ENCODE assay signal across 9 mouse cellular contexts in genomic region chrX:123103291-123104260, GRCm38 (mm10). TPM values are rescaled to one million over a fixed set of nuclear protein-coding genes. Genes with fewer than 3 reads are reported as not detected.
DNase-seq lines count a peak whose midpoint lies in the region; ATAC-seq and TF ChIP-seq lines count a peak whose summit lies in the region.
"Had no signal": no experiment of that assay in that cellular context is flagged by ENCODE, and none has a peak within 500 bp of the region (broad histone marks: within the 10 kb centered on the region; RNA-seq: fewer than 3 reads in every experiment).

Cldn34c1 (plus strand) TSS chrX:123103495.

- peak within 1 kb of the TSS; percentile 64 for H3K4me3 ChIP-seq in cortical plate, adult 2 months (ENCODE audit: insufficient read depth, low read length)
- H3K4me3 ChIP-seq in gastrocnemius, adult 2 months: peak within 1 kb of the TSS; percentile 87
- peak within 1 kb of the TSS; percentile 59 for H3K4me3 ChIP-seq in hindbrain, embryonic 16.5 days (ENCODE audit: low read length)
- H3K4me3 ChIP-seq: myocyte had no signal

- peak within 1 kb of the TSS; percentile 50 for H3K4me2 ChIP-seq in hindbrain, embryonic 16.5 days (ENCODE audit: low read length)

- TF ChIP-seq CTCF in cortical plate, adult 2 months (IDR thresholded peaks at IDR 0.05; ENCODE audit: extremely low read depth, insufficient read depth, low read length): no peak
- no peak for TF ChIP-seq CTCF in gastrocnemius, adult 2 months (IDR thresholded peaks at IDR 0.05)

- H3K9me3 ChIP-seq in hindbrain, embryonic 16.5 days (ENCODE audit: control insufficient read depth, low read length): no peaks in the 10 kb centered on the region; the same call in 1 of the 2 replicates

- H3K9ac ChIP-seq in hindbrain, embryonic 16.5 days (ENCODE audit: low read depth, low read length): peak within 1 kb of the TSS; percentile 76

- WGBS in hindbrain, embryonic 16.5 days: 9% methylated on average over 52 of the region's 66 CpGs

- no peaks in the 10 kb centered on the region for H3K27me3 ChIP-seq in hindbrain, embryonic 16.5 days (replicated peaks; ENCODE audit: control insufficient read depth, insufficient read depth, low read length)

- no peaks in the 10 kb centered on the region for H3K36me3 ChIP-seq in hindbrain, embryonic 16.5 days (ENCODE audit: control insufficient read depth, insufficient read depth, low read length)

- DNase-seq in adrenal gland, adult (ENCODE audit: inconsistent age in 2 of 2, low spot score in 1 of 2): peak; percentile 89 to 94
- peak; percentile 88 for DNase-seq in gastrocnemius, adult 2 months
- peak; percentile 59 to 72 for DNase-seq in left cerebral cortex, adult 18-20 months (ENCODE audit: low spot score in 2 of 2)
- DNase-seq in lung, postnatal 36 days: peak; percentile 88
- DNase-seq in retina, embryonic 14.5 days (ENCODE audit: low spot score): peak; percentile 76
- DNase-seq in thymus, postnatal 25 days: peak; percentile 79

- intact Hi-C loops in gastrocnemius, adult 2 months (cut with DNase I): no loop called here

- H3K27ac ChIP-seq in cortical plate, adult 2 months (ENCODE audit: insufficient read depth, low read length): peak within 1 kb of the TSS; percentile 84
- H3K27ac ChIP-seq in gastrocnemius, adult 2 months: peak within 1 kb of the TSS; percentile 89
- peak within 1 kb of the TSS; percentile 92 for H3K27ac ChIP-seq in hindbrain, embryonic 16.5 days (ENCODE audit: low read depth, low read length)

- ATAC-seq in hindbrain, embryonic 16.5 days: peak; percentile 99

- no peaks in the 10 kb centered on the region for H3K4me1 ChIP-seq in cortical plate, adult 2 months (ENCODE audit: control insufficient read depth, insufficient read depth, low read length)
- no peaks in the 10 kb centered on the region for H3K4me1 ChIP-seq in hindbrain, embryonic 16.5 days (ENCODE audit: control insufficient read depth, insufficient read depth, low read depth, low read length)

- no peak for TF ChIP-seq POLR2A in cortical plate, adult 2 months (IDR thresholded peaks at IDR 0.05; ENCODE audit: extremely low read depth, insufficient read depth, low read length)

RNA-seq across cellular contexts. Expression of gene Cldn34c1, which starts in this region (rescaled TPM):
- polyA plus RNA-seq in cortical plate, adult 2 months (2012; rRNA removed): 4.9 and 6.0 TPM in 2 replicates
- 1 to 10 TPM in 1 of 2 experiments, under 1 TPM in 1; 0.99 to 1.3 TPM for total RNA-seq in gastrocnemius, adult 2 months (2021)
- 28.7 and 29.3 TPM in 2 replicates for polyA plus RNA-seq in hindbrain, embryonic 16.5 days (2015; fragmentation: Nextera tagmentation; extraction: Ambion mirVana)
- 1 to 10 TPM; 5.8 to 7.8 TPM for total RNA-seq in left cerebral cortex, adult 18-20 months (2021)

Comparison
In these comparisons a context has a peak if more than half of its experiments do, and no peak if none do; other contexts are left out.
1. Peak in every context shown above with its lines: DNase-seq, ATAC-seq, H3K4me3 ChIP-seq and H3K27ac ChIP-seq.